Mouse (Mus musculus) heart, embryonic 14.5 days (tissue): ENCODE measurements around the gene Aar2. TPM values are rescaled to one million over a fixed set of nuclear protein-coding genes. Genes with fewer than 3 reads are reported as not detected.
"Not testable (repeated sequence)": the region's sequence is repeated elsewhere in the genome, so short reads cannot be mapped to it uniquely, and the experiment has no call there.

Experiments used
- ATAC-seq: fragments of 200-750 bp; cut with Nextera tagmentation; 2 replicates; pipeline ENCODE4 v1.8.0; 2017; ENCODE audit warnings: low read depth, moderate TSS enrichment; ENCODE audit not compliant: insufficient number of reproducible peaks, insufficient read depth, low FRiP score
- H3K27ac ChIP-seq, 2 experiments: fragments of 200-500 bp in 1 of 2; fragments of 300-500 bp in 1 of 2; sonication (generic) in 1 of 2; replicated peaks in 1 of 2; 2 replicates each; pipeline ENCODE4 v1.5.1; 2012 to 2014; ENCODE audit warnings: low read depth in 2 of 2, low read length in 2 of 2, control low read depth in 1 of 2, mild to moderate bottlenecking in 1 of 2, mixed read lengths in 1 of 2; ENCODE audit not compliant: control insufficient read depth in 1 of 2, insufficient read depth in 1 of 2
- H3K27me3 ChIP-seq: fragments of 300-500 bp; sonication (generic); 2 replicates; pipeline ENCODE4 v1.6.1; 2014; ENCODE audit warnings: mild to moderate bottlenecking, low read length, control low read depth; ENCODE audit not compliant: control insufficient read depth, insufficient read depth
- H3K36me3 ChIP-seq: fragments of 300-500 bp; sonication (generic); 2 replicates; pipeline ENCODE4 v1.6.1; 2014; ENCODE audit warnings: mild to moderate bottlenecking, control low read depth, low read length, mixed read lengths; ENCODE audit not compliant: control insufficient read depth, insufficient read depth
- H3K4me1 ChIP-seq, 2 experiments: fragments of 200-500 bp in 1 of 2; fragments of 300-500 bp in 1 of 2; sonication (generic) in 1 of 2; 2 replicates each; pipeline ENCODE4 v1.6.1; 2012 to 2014; ENCODE audit warnings: low read length in 2 of 2, control low read depth in 1 of 2, mixed read lengths in 1 of 2; ENCODE audit not compliant: control insufficient read depth in 2 of 2, insufficient read depth in 2 of 2
- H3K4me2 ChIP-seq: fragments of 300-500 bp; sonication (generic); 2 replicates; pipeline ENCODE4 v1.6.1; 2014; ENCODE audit warnings: mild to moderate bottlenecking, low read length
- H3K4me3 ChIP-seq, 2 experiments: fragments of 200-500 bp in 1 of 2; fragments of 300-500 bp in 1 of 2; sonication (generic) in 1 of 2; 2 replicates each; pipeline ENCODE4 v1.5.1; 2012 to 2014; ENCODE audit warnings: low read length in 2 of 2, mild to moderate bottlenecking in 2 of 2, control low read depth in 1 of 2, low read depth in 1 of 2, moderate library complexity in 1 of 2; ENCODE audit not compliant: control insufficient read depth in 1 of 2, insufficient read depth in 1 of 2
- H3K9ac ChIP-seq: fragments of 300-500 bp; sonication (generic); 2 replicates; pipeline ENCODE4 v1.6.1; 2014; ENCODE audit warnings: mild to moderate bottlenecking, low read length
- H3K9me3 ChIP-seq: fragments of 300-500 bp; sonication (generic); 2 replicates; pipeline ENCODE4 v1.6.1; 2016; ENCODE audit warnings: low read length, control low read depth; ENCODE audit not compliant: control insufficient read depth
- WGBS: fragments of 180-500 bp; shearing (Covaris S2); extraction: QIAGEN DNeasy Blood & Tissue Kit; methylation state at CpG from one replicate; pipeline ENCODE4 v1.1.7; 2014; 5-methylcytosine and 5-hydroxymethylcytosine counted together
- polyA plus RNA-seq: library from polyadenylated mRNA; unstranded; fragments of >200 nt; fragmentation: Nextera tagmentation; extraction: Ambion mirVana; gene quantifications from 2 replicates; pipeline ENCODE4 v1.2.1, GENCODE M21; 2014

The Aar2 gene
- polyA plus RNA-seq, 1 experiment from 2014 or later: 24.8 TPM

- H3K4me2 ChIP-seq: no peak overlapping the region
- H3K27me3 ChIP-seq: no peaks in the 10 kb centered on the region
- H3K4me3 ChIP-seq: no peak overlapping the region
- H3K9ac ChIP-seq: no peak overlapping the region
- no peak overlapping the region for H3K27ac ChIP-seq
- no peaks in the 10 kb centered on the region for H3K9me3 ChIP-seq
- no peaks in the 10 kb centered on the region for H3K4me1 ChIP-seq
- H3K36me3 ChIP-seq: peaks cover 7% of the 10 kb centered on the region
- WGBS: 23% methylated on average over 7 of the region's 7 CpGs
- no peak for ATAC-seq
Observed at GRCm38 (mm10) chr2:156515565-156516185, 31.7 kb upstream of the Aar2 start.

GRCm38 (mm10) chr2:156516678-156517077, 30.7 kb upstream of the Aar2 start:
- not testable (repeated sequence) for H3K27me3 ChIP-seq, H3K9me3 ChIP-seq, H3K36me3 ChIP-seq, H3K4me3 ChIP-seq, H3K4me2 ChIP-seq, H3K4me1 ChIP-seq, H3K27ac ChIP-seq, H3K9ac ChIP-seq
- WGBS: 84% methylated on average over 2 of the region's 2 CpGs
- ATAC-seq: peak; percentile 91

GRCm38 (mm10) chr2:156518306-156518705, 29.1 kb upstream of the Aar2 start:
- Histone ChIP-seq H3K9ac (no peak overlapping the region), H3K4me2 (no peak overlapping the region), H3K4me3 (no peak overlapping the region), H3K27me3 (no peaks in the 10 kb centered on the region), H3K4me1 (no peaks in the 10 kb centered on the region), H3K27ac (no peak overlapping the region), H3K9me3 (no peaks in the 10 kb centered on the region), H3K36me3 (peaks cover 13% of the 10 kb centered on the region)
- 71% methylated on average over 6 of the region's 6 CpGs for WGBS
- no peak for ATAC-seq

GRCm38 (mm10) chr2:156519584-156519983, 27.8 kb upstream of the Aar2 start:
- Histone ChIP-seq H3K36me3 (peaks cover 6% of the 10 kb centered on the region; the same call in 1 of the 2 replicates), H3K27me3 (no peaks in the 10 kb centered on the region), H3K4me1 (no peaks in the 10 kb centered on the region), H3K4me3 (no peak overlapping the region), H3K4me2 (no peak overlapping the region), H3K27ac (no peak overlapping the region), H3K9me3 (no peaks in the 10 kb centered on the region), H3K9ac (no peak overlapping the region)
- WGBS: 86% methylated on average over 5 of the region's 5 CpGs
- no peak for ATAC-seq

GRCm38 (mm10) chr2:156522994-156523393, 24.4 kb upstream of the Aar2 start:
- Histone ChIP-seq H3K36me3 (peaks cover 6% of the 10 kb centered on the region; the same call in 1 of the 2 replicates), H3K9me3 (no peaks in the 10 kb centered on the region), H3K9ac (no peak overlapping the region), H3K4me2 (no peak overlapping the region), H3K27me3 (no peaks in the 10 kb centered on the region), H3K4me1 (no peaks in the 10 kb centered on the region), H3K27ac (no peak overlapping the region), H3K4me3 (no peak overlapping the region)
- WGBS: 80% methylated on average over 11 of the region's 11 CpGs
- no peak for ATAC-seq

- Histone ChIP-seq H3K4me3 (no peak overlapping the region), H3K27ac (no peak overlapping the region), H3K4me2 (no peak overlapping the region), H3K9me3 (no peaks in the 10 kb centered on the region), H3K4me1 (no peaks in the 10 kb centered on the region), H3K36me3 (peaks cover 6% of the 10 kb centered on the region; the same call in 1 of the 2 replicates), H3K9ac (no peak overlapping the region), H3K27me3 (no peaks in the 10 kb centered on the region)
- WGBS: 49% methylated on average over 3 of the region's 3 CpGs
- no peak for ATAC-seq
Observed at GRCm38 (mm10) chr2:156524078-156524477, 23.3 kb upstream of the Aar2 start.

- Histone ChIP-seq H3K4me2 (no peak overlapping the region), H3K4me3 (no peak overlapping the region), H3K36me3 (no peaks in the 10 kb centered on the region), H3K9me3 (no peaks in the 10 kb centered on the region), H3K27me3 (no peaks in the 10 kb centered on the region), H3K4me1 (no peaks in the 10 kb centered on the region), H3K9ac (no peak overlapping the region), H3K27ac (no peak overlapping the region)
- 55% methylated on average over 2 of the region's 2 CpGs for WGBS
- no peak for ATAC-seq
Observed at GRCm38 (mm10) chr2:156529726-156530125, 17.7 kb upstream of the Aar2 start.

GRCm38 (mm10) chr2:156533160-156533559, 14.2 kb upstream of the Aar2 start:
- Histone ChIP-seq H3K4me3 (no peak overlapping the region), H3K36me3 (no peaks in the 10 kb centered on the region), H3K27me3 (no peaks in the 10 kb centered on the region), H3K27ac (no peak overlapping the region), H3K4me1 (no peaks in the 10 kb centered on the region), H3K4me2 (no peak overlapping the region), H3K9me3 (no peaks in the 10 kb centered on the region), H3K9ac (no peak overlapping the region)
- ATAC-seq: no peak
- WGBS: 66% methylated on average over 2 of the region's 2 CpGs
